Mouse (Mus musculus): Measurements from ENCODE around the gene Olfr1054.
"Not testable (repeated sequence)": the region's sequence is repeated elsewhere in the genome, so short reads cannot be mapped to it uniquely, and the experiment has no call there.

Gene Olfr1054

DNA sequence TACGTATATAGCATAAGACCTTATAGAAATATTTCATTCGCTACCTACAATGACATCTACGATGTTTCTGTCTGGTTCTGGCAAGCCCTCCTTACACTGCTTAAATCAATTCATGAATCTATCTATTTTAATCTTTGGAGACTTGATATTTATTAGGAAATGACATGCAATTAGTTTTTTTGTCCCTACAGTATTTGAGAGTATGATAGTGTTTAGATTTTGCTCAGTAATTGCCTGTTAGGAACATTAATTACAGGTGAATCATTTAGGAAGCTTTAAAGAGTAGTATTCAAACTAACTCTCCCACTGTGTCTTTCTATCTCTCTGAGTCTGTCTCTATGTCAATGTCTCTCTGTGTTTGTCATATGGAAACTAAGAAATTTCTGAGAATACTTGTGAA is at the start of gene Olfr1054:
Gene Olfr1054 (minus strand): TSS at position 101 of the 400 bp plus-strand sequence.
- no peak for DNase-seq

DNA sequence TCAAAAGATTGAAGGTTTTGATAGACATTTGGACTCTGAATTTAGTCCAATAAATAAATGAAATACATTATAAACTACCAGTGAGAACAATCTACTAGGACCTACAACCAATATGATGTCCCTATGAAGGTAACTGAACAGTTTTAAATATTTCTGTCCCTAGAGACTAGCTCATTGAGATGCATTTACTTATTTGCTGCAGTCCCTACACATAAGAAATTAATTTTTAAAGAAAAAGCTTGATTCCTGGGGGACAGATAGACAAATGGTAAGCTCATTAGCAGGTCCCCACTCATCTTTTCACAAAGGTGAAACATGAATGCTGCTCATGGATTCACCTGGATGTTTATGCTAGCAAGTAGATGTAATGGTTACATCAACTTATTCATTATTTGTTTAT is 43.1 kb upstream of the Olfr1054 start, which contains the start of gene Olfr1057:
Gene Olfr1057 (minus strand): TSS at position 101 of the 400 bp plus-strand sequence.
- no peak for DNase-seq

GRCm38 (mm10) chr2:86366342-86366741 is 31.1 kb upstream of the Olfr1054 start:
- not testable (repeated sequence) for DNase-seq

DNA sequence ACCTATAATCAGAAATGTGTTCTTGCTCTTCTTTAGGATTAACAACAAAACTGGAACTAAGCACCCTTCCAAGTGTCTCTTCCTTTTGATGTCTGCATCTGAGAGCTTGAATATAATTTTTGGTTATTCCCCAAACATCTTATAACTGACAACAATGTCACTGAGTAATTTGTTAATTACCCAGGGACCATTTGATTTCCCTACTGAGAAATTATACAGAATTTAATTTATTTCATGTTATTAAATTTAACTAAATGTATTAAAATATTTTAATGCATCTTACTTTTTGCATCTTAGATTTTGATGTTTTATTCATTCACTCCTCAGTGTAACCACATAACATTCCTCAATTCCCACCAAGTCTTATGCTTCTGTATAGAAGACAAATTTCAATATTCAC is 27.1 kb upstream of the Olfr1054 start, which contains the start of gene Olfr1056:
Gene Olfr1056 (minus strand): TSS at position 101 of the 400 bp plus-strand sequence.
- no peak for DNase-seq

- DNase-seq = not testable (repeated sequence)
These were observed 16.5 kb upstream of the Olfr1054 start for GRCm38 (mm10) chr2:86351751-86352150.

- no peak for DNase-seq
These were observed 15.0 kb upstream of the Olfr1054 start, which contains the start of gene Olfr1055 for GRCm38 (mm10) chr2:86350184-86350583. Gene Olfr1055, minus strand, starts transcription at chr2:86350284.

DNA sequence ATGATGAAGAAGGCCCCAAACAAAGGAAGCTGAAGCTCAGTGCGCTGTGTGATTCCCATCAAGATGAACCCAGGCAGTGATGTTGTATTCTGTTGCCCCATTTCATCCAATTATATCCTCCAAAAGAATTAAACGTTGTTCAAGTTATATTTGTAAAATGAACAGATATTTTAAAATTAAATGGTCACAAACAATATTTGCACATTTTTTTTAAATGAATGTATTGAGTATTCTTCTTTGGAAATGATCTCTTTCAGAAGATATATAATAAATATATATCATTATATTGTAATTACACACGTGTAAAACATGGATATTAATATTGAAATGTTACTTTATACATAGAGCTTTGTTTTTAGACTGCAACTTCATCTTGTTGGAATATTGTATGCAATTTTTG is 20.0 kb downstream of the Olfr1054 start, which contains the start of gene Olfr1053:
Gene Olfr1053 (minus strand): TSS at position 101 of the 400 bp plus-strand sequence.
- no peak for DNase-seq

GRCm38 (mm10) chr2:86292155-86292554 is 43.1 kb downstream of the Olfr1054 start, which contains the start of gene Olfr1052:
Gene Olfr1052, plus strand, starts transcription at chr2:86292455.
- DNase-seq = no peak
